Mouse (Mus musculus) forebrain, postnatal 0 days (tissue): ENCODE measurements around the gene Kif17. TPM values are rescaled to one million over a fixed set of nuclear protein-coding genes. Genes with fewer than 3 reads are reported as not detected.
A peak's percentile ranks its signal among the peaks of the same experiment; 100 is the strongest.

Experiments
- ATAC-seq: fragments of 200-750 bp; cut with Nextera tagmentation; 2 replicates; pipeline ENCODE4 v1.8.0; 2017; ENCODE audit warnings: mild to moderate bottlenecking, moderate library complexity
- DNase-seq: peaks from one replicate; pipeline ENCODE4 v3.0.0-alpha.2; 2015
- H3K27ac ChIP-seq: fragments of 300-500 bp; sonication (generic); 2 replicates; pipeline ENCODE4 v1.5.1; 2014; ENCODE audit warnings: low read depth, mild to moderate bottlenecking, antibody characterized with exemption, low read length, moderate library complexity, mixed read lengths
- H3K27me3 ChIP-seq: fragments of 300-500 bp; sonication (generic); 2 replicates; pipeline ENCODE4 v1.6.1; 2014; ENCODE audit warnings: mild to moderate bottlenecking, low read length, mixed read lengths; ENCODE audit not compliant: insufficient read depth
- H3K36me3 ChIP-seq: fragments of 300-500 bp; sonication (generic); 2 replicates; pipeline ENCODE4 v1.6.1; 2014; ENCODE audit warnings: mild to moderate bottlenecking, moderate library complexity; ENCODE audit not compliant: insufficient read depth
- H3K4me1 ChIP-seq: fragments of 300-500 bp; sonication (generic); 2 replicates; pipeline ENCODE4 v1.6.1; 2014; ENCODE audit warnings: antibody characterized with exemption; ENCODE audit not compliant: insufficient read depth
- H3K4me2 ChIP-seq: fragments of 300-500 bp; sonication (generic); 2 replicates; pipeline ENCODE4 v1.6.1; 2014; ENCODE audit warnings: low read depth, mild to moderate bottlenecking, moderate library complexity
- H3K4me3 ChIP-seq: fragments of 300-500 bp; sonication (generic); 2 replicates; pipeline ENCODE4 v1.5.1; 2014; ENCODE audit warnings: low read depth, low read length, mixed read lengths
- H3K9ac ChIP-seq: fragments of 300-500 bp; sonication (generic); 2 replicates; pipeline ENCODE4 v1.6.1; 2014; ENCODE audit warnings: mild to moderate bottlenecking
- H3K9me3 ChIP-seq: fragments of 300-500 bp; sonication (generic); 2 replicates; pipeline ENCODE4 v1.6.1; 2016; ENCODE audit warnings: low read length
- CTCF ChIP-seq: sonication (generic); IDR thresholded peaks from 2 replicates; pipeline ENCODE4 v1.5.1; 2016; ENCODE audit warnings: antibody characterized with exemption, control low read depth, low read depth
- WGBS: fragments of 180-500 bp; shearing (Covaris S2); extraction: QIAGEN DNeasy Blood & Tissue Kit; methylation state at CpG from one replicate; pipeline ENCODE4 v1.1.7; 2014; 5-methylcytosine and 5-hydroxymethylcytosine counted together
- polyA plus RNA-seq: library from polyadenylated mRNA; unstranded; fragments of >200 nt; fragmentation: Nextera tagmentation; extraction: Ambion mirVana; gene quantifications from 2 replicates; pipeline ENCODE4 v1.2.1, GENCODE M21; 2015
- total RNA-seq: library from RNA; depleted of rRNA; stranded (reverse); fragments of >200 nt; gene quantifications from 2 replicates; pipeline ENCODE4 v1.2.3, GENCODE M21; 2014

The Kif17 gene
- total and polyA plus RNA-seq, 2 experiments from 2014 or later = 4.0 to 4.2 TPM

DNA sequence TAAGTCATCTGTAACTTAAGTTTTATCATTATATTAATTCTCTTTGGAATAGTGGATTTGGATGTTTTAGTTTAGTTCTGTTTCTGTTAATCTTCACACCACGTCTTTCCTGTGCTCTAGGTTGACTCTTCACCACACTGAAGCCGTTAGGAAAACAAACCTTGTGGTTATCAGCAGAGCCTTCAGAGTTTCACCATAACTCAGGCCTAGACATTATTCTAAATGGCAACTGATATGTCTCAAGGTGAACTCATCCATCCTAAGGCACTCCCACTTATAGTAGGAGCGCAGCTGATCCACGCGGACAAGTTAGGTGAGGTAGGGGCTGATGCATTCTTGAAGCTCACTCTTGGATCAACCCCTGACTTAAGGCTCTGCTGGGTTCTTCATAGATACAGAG lies 28.8 kb upstream of the Kif17 start:
- Histone ChIP-seq H3K4me1 (peaks cover 13% of the 10 kb centered on the region), H3K4me3 (no peak overlapping the region), H3K4me2 (no peak overlapping the region), H3K36me3 (peaks cover 48% of the 10 kb centered on the region), H3K9ac (no peak overlapping the region), H3K9me3 (no peaks in the 10 kb centered on the region), H3K27me3 (no peaks in the 10 kb centered on the region), H3K27ac (no peak overlapping the region)
- no peak for TF ChIP-seq CTCF
- ATAC-seq (no peak), DNase-seq (no peak)
- WGBS = 91% methylated on average over 5 of the region's 5 CpGs

DNA sequence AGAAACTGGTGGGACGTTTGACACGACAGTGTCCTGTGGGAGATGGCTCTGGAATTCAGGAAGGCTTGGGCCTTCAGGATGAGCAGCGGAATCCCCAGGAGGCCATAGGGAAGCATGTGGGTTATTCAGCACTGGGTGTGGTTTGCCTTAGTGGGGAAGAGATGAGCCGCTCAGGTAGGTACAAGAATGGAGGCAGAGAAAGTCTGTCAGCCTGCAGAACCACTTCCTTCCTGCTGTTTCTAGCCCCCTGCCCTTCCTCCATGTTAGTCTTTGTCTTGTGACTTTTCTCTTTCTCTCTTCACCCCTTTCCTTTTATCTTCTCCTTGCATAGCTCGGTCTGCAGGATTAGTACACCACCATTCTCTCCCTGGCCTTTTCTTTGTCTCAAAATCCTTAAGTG lies 27.8 kb upstream of the Kif17 start:
- Histone ChIP-seq H3K4me2 (no peak overlapping the region), H3K27me3 (no peaks in the 10 kb centered on the region), H3K4me3 (no peak overlapping the region), H3K4me1 (peaks cover 13% of the 10 kb centered on the region), H3K9ac (no peak overlapping the region), H3K36me3 (peaks cover 56% of the 10 kb centered on the region), H3K9me3 (no peaks in the 10 kb centered on the region), H3K27ac (no peak overlapping the region)
- ATAC-seq = no peak
- TF ChIP-seq CTCF = no peak
- DNase-seq = no peak
- WGBS = 91% methylated on average over 5 of the region's 5 CpGs

- ATAC-seq = no peak
- H3K4me1 ChIP-seq = peaks cover 7% of the 10 kb centered on the region; the same call in 1 of the 2 replicates
- no peak for TF ChIP-seq CTCF
- H3K4me2 ChIP-seq = no peak overlapping the region
- no peak overlapping the region for H3K27ac ChIP-seq
- 89% methylated on average over 10 of the region's 10 CpGs for WGBS
- H3K9me3 ChIP-seq = no peaks in the 10 kb centered on the region
- no peak for DNase-seq
- H3K9ac ChIP-seq = no peak overlapping the region
- H3K27me3 ChIP-seq = no peaks in the 10 kb centered on the region
- H3K4me3 ChIP-seq = no peak overlapping the region
- peaks cover 68% of the 10 kb centered on the region for H3K36me3 ChIP-seq
Observed at GRCm38 (mm10) chr4:138223623-138224022, 26.6 kb upstream of the Kif17 start.

- Histone ChIP-seq H3K27ac (no peak overlapping the region), H3K27me3 (no peaks in the 10 kb centered on the region), H3K4me3 (no peak overlapping the region), H3K4me1 (peaks cover 14% of the 10 kb centered on the region; the same call in 1 of the 2 replicates), H3K9me3 (no peaks in the 10 kb centered on the region), H3K36me3 (peaks cover 35% of the 10 kb centered on the region), H3K9ac (no peak overlapping the region), H3K4me2 (no peak overlapping the region)
- 64% methylated on average over 27 of the region's 27 CpGs for WGBS
- no peak for TF ChIP-seq CTCF
- DNase-seq = peak; percentile 36
- no peak for ATAC-seq
Observed at GRCm38 (mm10) chr4:138246756-138247665, 3.2 kb upstream of the Kif17 start.

DNA sequence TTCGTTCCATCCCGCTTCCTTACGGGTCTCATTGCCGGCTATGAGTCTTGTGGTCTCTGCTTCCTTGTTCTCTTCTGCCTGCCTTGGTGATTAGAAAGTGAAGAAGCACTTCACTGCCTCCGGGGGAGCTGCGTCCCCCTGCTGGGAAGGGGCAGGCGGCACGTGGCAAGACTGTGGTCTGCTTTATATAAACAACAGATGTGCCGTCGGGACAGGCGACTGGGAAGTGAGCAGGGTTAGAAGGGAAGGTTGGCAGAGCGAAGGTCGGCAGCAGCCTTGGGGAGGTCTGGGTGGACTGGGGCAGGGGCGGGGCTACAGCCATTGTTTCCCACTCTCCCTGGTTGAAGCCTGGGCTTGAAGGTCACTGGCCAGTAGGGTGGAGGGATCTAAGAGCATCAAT lies 1.6 kb downstream of the Kif17 start:
- Histone ChIP-seq H3K4me2 (peak overlapping the region; percentile 95), H3K9me3 (no peaks in the 10 kb centered on the region), H3K4me3 (peak overlapping the region; percentile 57), H3K27me3 (0 out of 2 replicates have a peak, but pooled peaks cover 3% of the 10 kb centered on the region), H3K9ac (peak overlapping the region; percentile 51), H3K27ac (no peak overlapping the region), H3K36me3 (0 out of 2 replicates have a peak, but pooled peaks cover 1% of the 10 kb centered on the region), H3K4me1 (peaks cover 21% of the 10 kb centered on the region; the same call in 1 of the 2 replicates)
- DNase-seq (peak; percentile 60), ATAC-seq (0 out of 2 replicates have a peak, but pooled peaks have one; percentile 7)
- TF ChIP-seq CTCF = peak; percentile 64
- 3% methylated on average over 14 of the region's 14 CpGs for WGBS

- no peak for ATAC-seq
- H3K9ac ChIP-seq = peak overlapping the region; percentile 51
- peak overlapping the region; percentile 57 for H3K4me3 ChIP-seq
- no peak for DNase-seq
- peak overlapping the region; percentile 95 for H3K4me2 ChIP-seq
- H3K4me1 ChIP-seq = peaks cover 21% of the 10 kb centered on the region; the same call in 1 of the 2 replicates
- TF ChIP-seq CTCF = no peak
- H3K36me3 ChIP-seq = no peaks in the 10 kb centered on the region
- no peaks in the 10 kb centered on the region for H3K9me3 ChIP-seq
- WGBS = 19% methylated on average over 5 of the region's 5 CpGs
- 0 out of 2 replicates have a peak, but pooled peaks cover 3% of the 10 kb centered on the region for H3K27me3 ChIP-seq
- no peak overlapping the region for H3K27ac ChIP-seq
Observed at GRCm38 (mm10) chr4:138252231-138252630, 2.0 kb downstream of the Kif17 start.

- DNase-seq (no peak), ATAC-seq (no peak)
- no peak for TF ChIP-seq CTCF
- 83% methylated on average over 22 of the region's 22 CpGs for WGBS
- H3K4me2 ChIP-seq = no peak overlapping the region
- H3K27ac ChIP-seq = no peak overlapping the region
- H3K36me3 ChIP-seq = peaks cover 2% of the 10 kb centered on the region; the same call in 1 of the 2 replicates
- H3K4me3 ChIP-seq = no peak overlapping the region
- no peaks in the 10 kb centered on the region for H3K9me3 ChIP-seq
- H3K27me3 ChIP-seq = 0 out of 2 replicates have a peak, but pooled peaks cover 3% of the 10 kb centered on the region
- H3K4me1 ChIP-seq = peaks cover 5% of the 10 kb centered on the region; the same call in 1 of the 2 replicates
- no peak overlapping the region for H3K9ac ChIP-seq
Observed at GRCm38 (mm10) chr4:138257116-138257687, 7.0 kb downstream of the Kif17 start.
